Mouse (Mus musculus): Measurements from ENCODE around the gene Vmn2r62. TPM values are rescaled to one million over a fixed set of nuclear protein-coding genes. Genes with fewer than 3 reads are reported as not detected.
"Not testable (repeated sequence)": the region's sequence is repeated elsewhere in the genome, so short reads cannot be mapped to it uniquely, and the experiment has no call there.

Vmn2r62 gene
- not detected in 2 replicates for total RNA-seq (2017)

- ATAC-seq (ENCODE audit: extremely low read depth, insufficient number of reproducible peaks, low FRiP score, poor library complexity, severe bottlenecking): not testable (repeated sequence)
Observed at GRCm38 (mm10) chr7:42793425-42793824, at the start of gene Vmn2r62. Gene Vmn2r62 (minus strand): TSS chr7:42793525.

GRCm38 (mm10) chr7:42838366-42838765 is 45.0 kb upstream of the Vmn2r62 start:
- ATAC-seq (ENCODE audit: extremely low read depth, insufficient number of reproducible peaks, low FRiP score, poor library complexity, severe bottlenecking): not testable (repeated sequence)

GRCm38 (mm10) chr7:42832221-42832620 is 38.9 kb upstream of the Vmn2r62 start:
- ATAC-seq (ENCODE audit: extremely low read depth, insufficient number of reproducible peaks, low FRiP score, poor library complexity, severe bottlenecking): no peak

- ATAC-seq (ENCODE audit: extremely low read depth, insufficient number of reproducible peaks, low FRiP score, poor library complexity, severe bottlenecking): no peak
Observed at GRCm38 (mm10) chr7:42749836-42750235, 43.5 kb downstream of the Vmn2r62 start.

GRCm38 (mm10) chr7:42738536-42739210 is 54.7 kb downstream of the Vmn2r62 start:
- no peak for ATAC-seq (ENCODE audit: extremely low read depth, insufficient number of reproducible peaks, low FRiP score, poor library complexity, severe bottlenecking)

GRCm38 (mm10) chr7:42726917-42727316 is 66.4 kb downstream of the Vmn2r62 start, which contains the start of gene Gm17067:
Gene Gm17067 (minus strand): TSS chr7:42727017.
- ATAC-seq (ENCODE audit: extremely low read depth, insufficient number of reproducible peaks, low FRiP score, poor library complexity, severe bottlenecking): not testable (repeated sequence)

Other genes with a start within 250 kb of the Vmn2r62 start
- gene Gm21028, start 214.9 kb downstream of the Vmn2r62 start, total RNA-seq (2017): not detected in 2 replicates
- 0.58 TPM in 1 of 2 replicates, not detected in the other for gene Zfp977, start 201.0 kb downstream of the Vmn2r62 start, total RNA-seq (2017)
- gene Zfp976, start 150.9 kb downstream of the Vmn2r62 start, total RNA-seq (2017): 0.25 and 0.70 TPM in 2 replicates
- gene Zfp975, start 100.8 kb downstream of the Vmn2r62 start, total RNA-seq (2017): 2.0 and 2.1 TPM in 2 replicates
- not detected in 2 replicates for gene Gm17067, start 66.5 kb downstream of the Vmn2r62 start, total RNA-seq (2017)
- gene Gm2381, start 73.7 kb upstream of the Vmn2r62 start, total RNA-seq (2017): 0.12 TPM in 1 of 2 replicates, not detected in the other
- gene Vmn2r63, start 140.3 kb upstream of the Vmn2r62 start, total RNA-seq (2017): under 0.01 TPM in 1 of 2 replicates, not detected in the other
- gene Gm9268, start 225.2 kb upstream of the Vmn2r62 start, total RNA-seq (2017): not detected in 2 replicates

Measured in neutrophil, adult 5-6 weeks (primary cell).